Mouse (Mus musculus) lung, postnatal 0 days (tissue): ENCODE results near the gene Ercc6l.

Experiments used
- CTCF ChIP-seq: IDR thresholded peaks from 2 replicates; pipeline ENCODE4 v1.5.1; 2016; ENCODE audit warnings: antibody characterized with exemption, mild to moderate bottlenecking
- EP300 ChIP-seq: IDR thresholded peaks from 2 replicates; pipeline ENCODE4 v1.6.1; 2016; ENCODE audit warnings: antibody characterized with exemption, mild to moderate bottlenecking, control low read depth

DNA sequence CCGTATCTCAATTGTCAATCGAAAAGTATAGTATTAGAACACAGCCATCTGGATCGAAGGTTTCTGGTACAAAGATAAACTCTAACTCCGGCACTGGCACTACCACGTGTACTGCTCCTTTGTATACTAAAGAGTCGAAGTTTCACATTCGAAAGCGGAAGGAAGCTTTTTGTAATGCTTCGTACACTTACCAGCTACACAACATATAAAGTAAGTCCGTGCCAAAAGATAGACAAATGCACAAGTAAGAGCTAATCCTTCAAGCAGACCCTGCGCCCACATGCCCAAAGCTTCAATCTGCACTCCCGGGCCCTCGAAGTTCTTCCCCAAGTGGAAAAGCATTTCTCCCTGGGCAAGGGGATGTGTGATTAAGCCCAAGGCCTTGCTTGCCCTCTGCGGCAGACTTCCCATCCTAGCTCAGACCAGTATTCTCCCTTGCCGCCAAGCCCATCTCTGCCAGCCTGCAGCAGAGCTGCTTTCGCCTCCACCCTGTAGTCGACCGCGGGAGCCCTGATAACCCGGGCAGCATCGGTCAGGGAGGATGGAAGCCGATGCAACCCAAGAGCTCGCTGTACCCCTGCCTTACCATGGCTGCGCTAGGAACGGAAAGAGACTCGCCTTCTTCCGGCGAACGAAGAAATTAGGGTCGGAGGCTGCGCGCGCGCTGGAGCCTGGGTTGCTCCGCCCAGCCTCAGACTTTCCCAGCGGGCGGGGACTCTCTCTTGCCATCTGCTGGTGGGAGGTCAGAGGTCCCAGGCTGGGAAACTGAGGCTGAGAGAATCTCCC is 32.0 kb upstream of the Ercc6l start, which contains the start of gene Rps4x:
- TF ChIP-seq CTCF: peak; percentile 71
- no peak for TF ChIP-seq EP300
